Mouse (Mus musculus): ENCODE data around the gene Olfr12. TPM values are rescaled to one million over a fixed set of nuclear protein-coding genes. Genes with fewer than 3 reads are reported as not detected.

The Olfr12 gene
- total RNA-seq, 2 experiments from 2014 or later, result not detected

Other genes with a start within 250 kb of the Olfr12 start
- 100 to 1,000 TPM; 352 to 602 TPM for gene Ndufa10, start 143.9 kb upstream of the Olfr12 start, total RNA-seq (2021)
- not detected for gene Olfr1416, start 132.7 kb upstream of the Olfr12 start, total RNA-seq (2021)
- gene Olfr1415, start 121.7 kb upstream of the Olfr12 start, total RNA-seq (2021), result not detected
- gene Olfr1414, start 99.1 kb upstream of the Olfr12 start, total RNA-seq (2021), result not detected
- not detected for gene Olfr1413, start 46.5 kb upstream of the Olfr12 start, total RNA-seq (2021)
- gene Olfr1412, start 32.0 kb upstream of the Olfr12 start, total RNA-seq (2021), result not detected
- gene Olfr1411, start 23.4 kb upstream of the Olfr12 start, total RNA-seq (2021), result not detected
- not detected for gene Olfr1410, start 12.0 kb upstream of the Olfr12 start, total RNA-seq (2021)
- 100 to 1,000 TPM; 348 to 366 TPM for gene Cops9, start 24.2 kb downstream of the Olfr12 start, total RNA-seq (2021)
- not detected for gene Otos, start 31.1 kb downstream of the Olfr12 start, total RNA-seq (2021)
- 10 to 100 TPM; 43.3 to 65.4 TPM for gene Gpc1, start 213.9 kb downstream of the Olfr12 start, total RNA-seq (2021)